Comparison of ENCODE assay signal across 25 mouse cellular contexts in the genomic region with DNA sequence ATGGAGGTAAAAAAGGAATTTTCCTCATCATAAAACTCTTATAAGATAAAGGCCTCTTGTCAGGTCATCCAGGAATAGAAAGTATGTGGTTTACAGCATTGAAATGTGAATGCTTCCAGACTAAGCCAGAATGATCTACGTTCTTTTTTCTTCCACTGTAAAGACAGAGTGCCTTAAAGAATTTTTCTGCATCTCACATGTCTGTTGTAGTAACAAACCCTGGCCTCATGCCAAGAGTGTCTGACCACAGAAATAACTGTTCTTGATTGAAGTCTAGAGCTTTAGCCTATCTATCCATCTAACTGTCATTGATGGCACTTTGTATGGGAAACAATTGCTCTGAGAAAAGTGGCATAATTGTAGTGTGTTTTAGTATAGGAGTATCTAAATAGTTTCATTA.
DNase-seq lines count a peak whose midpoint lies in the region; ATAC-seq lines count a peak whose summit lies in the region.
"Had no signal": no experiment of that assay in that cellular context is flagged by ENCODE, and none has a peak within 500 bp of the region (broad histone marks: within the 10 kb centered on the region; RNA-seq: fewer than 3 reads in every experiment).

No protein-coding gene starts in this region.

- no peaks in the 10 kb centered on the region for H3K27me3 ChIP-seq in embryonic facial prominence, embryonic 14.5 days (replicated peaks; ENCODE audit: control insufficient read depth, insufficient read depth, low read length)
- no peaks in the 10 kb centered on the region for H3K27me3 ChIP-seq in embryonic facial prominence, embryonic 10.5 days (replicated peaks; ENCODE audit: low read depth, poor library complexity, severe bottlenecking)
- no peaks in the 10 kb centered on the region for H3K27me3 ChIP-seq in limb, embryonic 13.5 days
- no peaks in the 10 kb centered on the region for H3K27me3 ChIP-seq in limb, embryonic 10.5 days (ENCODE audit: low read depth, poor library complexity, severe bottlenecking)
- H3K27me3 ChIP-seq: embryonic facial prominence, embryonic 15.5 days; limb, embryonic 12.5 days; liver, embryonic 13.5 days; megakaryocyte, embryonic 14.5 days; neural tube, embryonic 15.5 days had no signal

- H3K36me3 ChIP-seq in embryonic facial prominence, embryonic 14.5 days (ENCODE audit: control insufficient read depth, insufficient read depth, low read length): no peaks in the 10 kb centered on the region
- no peaks in the 10 kb centered on the region for H3K36me3 ChIP-seq in embryonic facial prominence, embryonic 10.5 days (replicated peaks)
- no peaks in the 10 kb centered on the region for H3K36me3 ChIP-seq in limb, embryonic 13.5 days
- no peaks in the 10 kb centered on the region for H3K36me3 ChIP-seq in limb, embryonic 10.5 days
- H3K36me3 ChIP-seq: embryonic facial prominence, embryonic 15.5 days; heart, embryonic 10.5 days; limb, embryonic 12.5 days; liver, embryonic 13.5 days; neural tube, embryonic 15.5 days had no signal

- peak; percentile 33; the same call in 1 of the 2 replicates for ATAC-seq in embryonic facial prominence, embryonic 14.5 days (ENCODE audit: low read depth)
- ATAC-seq in limb, embryonic 13.5 days (ENCODE audit: low FRiP score, low read depth): peak; percentile 81; the same call in 1 of the 2 replicates
- ATAC-seq: forebrain, embryonic 16.5 days; hindbrain, embryonic 16.5 days; intestine, embryonic 16.5 days had no signal

- H3K27ac ChIP-seq in embryonic facial prominence, embryonic 14.5 days (replicated peaks; ENCODE audit: low read depth, low read length): no peak overlapping the region
- H3K27ac ChIP-seq in embryonic facial prominence, embryonic 10.5 days (replicated peaks): no peak overlapping the region
- no peak overlapping the region for H3K27ac ChIP-seq in limb, embryonic 13.5 days
- no peak overlapping the region for H3K27ac ChIP-seq in limb, embryonic 10.5 days
- H3K27ac ChIP-seq: embryonic facial prominence, embryonic 15.5 days; heart, embryonic 10.5 days; limb, embryonic 12.5 days; liver, embryonic 13.5 days; neural tube, embryonic 15.5 days had no signal

- no peak overlapping the region for H3K4me2 ChIP-seq in embryonic facial prominence, embryonic 14.5 days (ENCODE audit: low read depth, low read length)
- H3K4me2 ChIP-seq in limb, embryonic 13.5 days (replicated peaks): no peak overlapping the region
- H3K4me2 ChIP-seq: embryonic facial prominence, embryonic 15.5 days; limb, embryonic 12.5 days; liver, embryonic 13.5 days; neural tube, embryonic 15.5 days had no signal

- no peak overlapping the region for H3K4me3 ChIP-seq in embryonic facial prominence, embryonic 14.5 days (ENCODE audit: low read depth, low read length)
- H3K4me3 ChIP-seq in embryonic facial prominence, embryonic 10.5 days: no peak overlapping the region
- no peak overlapping the region for H3K4me3 ChIP-seq in limb, embryonic 13.5 days
- H3K4me3 ChIP-seq in limb, embryonic 10.5 days: no peak overlapping the region
- H3K4me3 ChIP-seq: embryonic facial prominence, embryonic 15.5 days; heart, embryonic 10.5 days; limb, embryonic 12.5 days; liver, embryonic 13.5 days; megakaryocyte, embryonic 14.5 days; neural tube, embryonic 15.5 days had no signal

- H3K9ac ChIP-seq in embryonic facial prominence, embryonic 14.5 days (ENCODE audit: low read depth, low read length): no peak overlapping the region
- H3K9ac ChIP-seq in limb, embryonic 13.5 days: no peak overlapping the region
- H3K9ac ChIP-seq: embryonic facial prominence, embryonic 15.5 days; limb, embryonic 12.5 days; liver, embryonic 13.5 days; neural tube, embryonic 15.5 days had no signal

- no peaks in the 10 kb centered on the region for H3K4me1 ChIP-seq in embryonic facial prominence, embryonic 14.5 days (ENCODE audit: control insufficient read depth, insufficient read depth, low read length)
- no peaks in the 10 kb centered on the region for H3K4me1 ChIP-seq in embryonic facial prominence, embryonic 10.5 days
- no peaks in the 10 kb centered on the region for H3K4me1 ChIP-seq in limb, embryonic 13.5 days
- no peaks in the 10 kb centered on the region for H3K4me1 ChIP-seq in limb, embryonic 10.5 days
- H3K4me1 ChIP-seq: embryonic facial prominence, embryonic 15.5 days; heart, embryonic 10.5 days; limb, embryonic 12.5 days; liver, embryonic 13.5 days; megakaryocyte, embryonic 14.5 days; neural tube, embryonic 15.5 days had no signal

- DNase-seq in embryonic facial prominence, embryonic 14.5 days (ENCODE audit: low spot score): peak; percentile 60
- DNase-seq in embryonic facial prominence, embryonic 10.5 days (ENCODE audit: low spot score): no peak
- DNase-seq in limb, embryonic 10.5 days (ENCODE audit: low spot score): no peak
- peak; percentile 11 for DNase-seq in 416B (ENCODE audit: low read depth)
- DNase-seq in Muller cell, postnatal 12 days (ENCODE audit: inconsistent ontology term): peak; percentile 77
- DNase-seq in ovary, postnatal 36 days (ENCODE audit: low spot score): no peak
- DNase-seq: cerebellum, adult 8-10 months; embryo, embryonic 11 days; gastrocnemius, postnatal 10 days; heart, postnatal 4 days; kidney, postnatal 14 days; liver, embryonic 13.5 days; lung, adult 2 months; lung, postnatal 36 days; right cerebral cortex, postnatal 25 days; spleen, adult 18-20 months had no signal

- no peaks in the 10 kb centered on the region for H3K9me3 ChIP-seq in embryonic facial prominence, embryonic 14.5 days (ENCODE audit: control insufficient read depth, low read length)
- H3K9me3 ChIP-seq in embryonic facial prominence, embryonic 10.5 days: no peaks in the 10 kb centered on the region
- no peaks in the 10 kb centered on the region for H3K9me3 ChIP-seq in limb, embryonic 13.5 days
- H3K9me3 ChIP-seq in limb, embryonic 10.5 days (replicated peaks): no peaks in the 10 kb centered on the region
- H3K9me3 ChIP-seq: embryonic facial prominence, embryonic 15.5 days; heart, embryonic 10.5 days; limb, embryonic 12.5 days; neural tube, embryonic 15.5 days had no signal

- WGBS in embryonic facial prominence, embryonic 14.5 days: 31% methylated on average over 1 of the region's 1 CpGs
- 88% methylated on average over 1 of the region's 1 CpGs for WGBS in embryonic facial prominence, embryonic 10.5 days
- 37% methylated on average over 1 of the region's 1 CpGs for WGBS in limb, embryonic 13.5 days
- WGBS in limb, embryonic 10.5 days: 95% methylated on average over 1 of the region's 1 CpGs

Comparison
In these comparisons a context has a peak if more than half of its experiments do, and no peak if none do; other contexts are left out.
1. DNase-seq: peak in embryonic facial prominence, embryonic 14.5 days (single experiment), 416B (single experiment) and Muller cell, postnatal 12 days (single experiment); none in embryonic facial prominence, embryonic 10.5 days (single experiment), limb, embryonic 10.5 days (single experiment) and ovary, postnatal 36 days (single experiment).